Mouse (Mus musculus) CH12.LX (cell line): ENCODE measurements around the gene Ift43. TPM values are rescaled to one million over a fixed set of nuclear protein-coding genes. Genes with fewer than 3 reads are reported as not detected.

Source experiments
- DNase-seq: peaks from one replicate; pipeline ENCODE4 v3.0.0-alpha.2; 2013; ENCODE audit errors: extremely low read depth
- H3K27ac ChIP-seq: 2 replicates; pipeline ENCODE4 v1.5.1; 2012; ENCODE audit warnings: low read depth, mild to moderate bottlenecking, control low read depth, moderate library complexity; ENCODE audit not compliant: insufficient read depth
- H3K27me3 ChIP-seq: replicated peaks from 2 replicates; pipeline ENCODE3; 2012; ENCODE audit warnings: inconsistent platforms
- H3K36me3 ChIP-seq, 2 experiments: replicated peaks in 1 of 2; 2 replicates each; pipeline versions ENCODE3 to v1.6.1; 2012; ENCODE audit warnings: inconsistent platforms in 1 of 2, low read length in 1 of 2, mild to moderate bottlenecking in 1 of 2, mixed read lengths in 1 of 2, moderate library complexity in 1 of 2; ENCODE audit not compliant: control insufficient read depth in 1 of 2, insufficient read depth in 1 of 2
- H3K4me1 ChIP-seq, 2 experiments: 2 replicates each; pipeline ENCODE4 v1.6.1; 2012; ENCODE audit warnings: inconsistent platforms in 1 of 2, moderate library complexity in 1 of 2; ENCODE audit not compliant: insufficient read depth in 2 of 2, control insufficient read depth in 1 of 2
- H3K4me2 ChIP-seq: 2 replicates; pipeline ENCODE4 v1.6.1; 2012; ENCODE audit warnings: low read depth, mild to moderate bottlenecking, control low read depth; ENCODE audit not compliant: poor library complexity, insufficient read depth, severe bottlenecking
- H3K4me3 ChIP-seq, 3 experiments: fragments of 150-350 bp in 1 of 3; sonication (generic) in 1 of 3; replicated peaks in 1 of 3; 2 replicates each; pipeline versions ENCODE3 to v1.5.1; 2011 to 2012; ENCODE audit warnings: low read depth in 2 of 3, low read length in 2 of 3, mild to moderate bottlenecking in 2 of 3, moderate library complexity in 2 of 3, control low read depth in 1 of 3, improper control_type of control experiment in 1 of 3, inconsistent platforms in 1 of 3, mixed read lengths in 1 of 3; ENCODE audit not compliant: poor library complexity in 1 of 3
- H3K79me2 ChIP-seq: replicated peaks from 2 replicates; pipeline ENCODE4 v1.6.1; 2012; ENCODE audit warnings: mild to moderate bottlenecking, moderate library complexity; ENCODE audit not compliant: control insufficient read depth, poor library complexity, insufficient read depth, severe bottlenecking; ENCODE audit errors: extremely low read depth
- H3K9ac ChIP-seq: 2 replicates; pipeline ENCODE4 v1.6.1; 2012; ENCODE audit warnings: low read depth, mild to moderate bottlenecking, control low read depth, moderate library complexity; ENCODE audit not compliant: insufficient read depth
- H3K9me3 ChIP-seq: replicated peaks from 2 replicates; pipeline ENCODE3; 2012; ENCODE audit warnings: low read length, inconsistent platforms, mixed read lengths
- CHD1 ChIP-seq: IDR thresholded peaks from 2 replicates; pipeline ENCODE4 v1.6.1; 2012; ENCODE audit warnings: low read depth, low read length, improper control_type of control experiment, inconsistent platforms
- CHD2 ChIP-seq: IDR thresholded peaks from 2 replicates; pipeline ENCODE4 v1.6.1; 2011; ENCODE audit warnings: low read length, improper control_type of control experiment
- CTCF ChIP-seq, 2 experiments: IDR thresholded peaks in 1 of 2; conservative IDR thresholded peaks in 1 of 2; 2 replicates each; pipeline ENCODE4 v1.5.1; 2011 to 2012; ENCODE audit warnings: low read depth in 2 of 2, low read length in 2 of 2, improper control_type of control experiment in 1 of 2, inconsistent platforms in 1 of 2, mild to moderate bottlenecking in 1 of 2, moderate library complexity in 1 of 2
- ELF1 ChIP-seq: IDR thresholded peaks from 2 replicates; pipeline ENCODE4 v1.6.1; 2014; ENCODE audit warnings: low read depth, mild to moderate bottlenecking, inconsistent platforms, low read length, improper control_type of control experiment
- ETS1 ChIP-seq: conservative IDR thresholded peaks from 2 replicates; pipeline ENCODE4 v1.6.1; 2012; ENCODE audit warnings: low read depth, mild to moderate bottlenecking, inconsistent platforms, low read length, improper control_type of control experiment, moderate library complexity
- GABPA ChIP-seq: IDR thresholded peaks from 2 replicates; pipeline ENCODE4 v1.6.1; 2012; ENCODE audit warnings: low read depth, low read length, improper control_type of control experiment, inconsistent platforms; ENCODE audit not compliant: insufficient replicate concordance
- JUN ChIP-seq: IDR thresholded peaks from 2 replicates; pipeline ENCODE4 v1.6.1; 2011; ENCODE audit warnings: low read depth, mild to moderate bottlenecking, low read length, improper control_type of control experiment, moderate library complexity; ENCODE audit not compliant: insufficient read depth
- KAT2A ChIP-seq: IDR thresholded peaks from 2 replicates; pipeline ENCODE4 v1.6.1; 2012; ENCODE audit warnings: low read length, improper control_type of control experiment, inconsistent platforms; ENCODE audit not compliant: insufficient replicate concordance
- MAFK ChIP-seq: IDR thresholded peaks from 2 replicates; pipeline ENCODE4 v1.6.1; 2011; ENCODE audit warnings: low read length, improper control_type of control experiment; ENCODE audit not compliant: insufficient replicate concordance
- MAX ChIP-seq: IDR thresholded peaks from 2 replicates; pipeline ENCODE4 v1.6.1; 2011; ENCODE audit warnings: low read length, improper control_type of control experiment
- MXI1 ChIP-seq: IDR thresholded peaks from 2 replicates; pipeline ENCODE4 v1.6.1; 2011; ENCODE audit warnings: mild to moderate bottlenecking, low read depth, low read length, improper control_type of control experiment
- MYC ChIP-seq: IDR thresholded peaks from 2 replicates; pipeline ENCODE4 v1.6.1; 2011; ENCODE audit warnings: low read depth, mild to moderate bottlenecking, improper control_type of control experiment, low read length
- NELFE ChIP-seq: IDR thresholded peaks from 2 replicates; pipeline ENCODE4 v1.6.1; 2011; ENCODE audit warnings: low read depth, low read length, improper control_type of control experiment
- POLR2A ChIP-seq: IDR thresholded peaks from 2 replicates; pipeline ENCODE4 v1.6.1; 2011; ENCODE audit warnings: low read depth, mild to moderate bottlenecking, improper control_type of control experiment, low read length
- RAD21 ChIP-seq: IDR thresholded peaks from 2 replicates; pipeline ENCODE4 v1.6.1; 2011; ENCODE audit warnings: low read depth, mild to moderate bottlenecking, low read length, improper control_type of control experiment, moderate library complexity
- SMC3 ChIP-seq: IDR thresholded peaks from 2 replicates; pipeline ENCODE4 v1.6.1; 2011; ENCODE audit warnings: low read depth, low read length, improper control_type of control experiment
- TBP ChIP-seq: conservative IDR thresholded peaks from 2 replicates; pipeline ENCODE4 v1.6.1; 2011; ENCODE audit warnings: low read depth, low read length, improper control_type of control experiment
- USF1 ChIP-seq: IDR thresholded peaks from 2 replicates; pipeline ENCODE4 v1.6.1; 2014; ENCODE audit warnings: low read depth, mild to moderate bottlenecking, inconsistent platforms, low read length, improper control_type of control experiment
- USF2 ChIP-seq: conservative IDR thresholded peaks from 2 replicates; pipeline ENCODE4 v1.6.1; 2011; ENCODE audit warnings: low read depth, low read length, improper control_type of control experiment
- ZC3H11A ChIP-seq: IDR thresholded peaks from 2 replicates; pipeline ENCODE4 v1.6.1; 2012; ENCODE audit warnings: low read depth, mild to moderate bottlenecking, inconsistent platforms, low read length, improper control_type of control experiment
- ZKSCAN1 ChIP-seq: IDR thresholded peaks from 2 replicates; pipeline ENCODE4 v1.6.1; 2012; ENCODE audit warnings: low read depth, inconsistent platforms, low read length, improper control_type of control experiment, borderline replicate concordance
- ZMIZ1 ChIP-seq: IDR thresholded peaks from 2 replicates; pipeline ENCODE4 v1.6.1; 2012; ENCODE audit warnings: low read depth, mild to moderate bottlenecking, inconsistent platforms, low read length, improper control_type of control experiment
- dilution Hi-C: fragments of 300-500 bp; cut with MboI; formaldehyde crosslinking; loops from 2 replicates; pipeline ENCODE4 v1.14.3; 2020; ENCODE audit warnings: low sequenced_read_pairs; ENCODE audit not compliant: extremely low pct_unique_long_range_greater_than_20kb, extremely low pct_ligation_motif_present
- in situ Hi-C: fragments of 300-500 bp; cut with MboI; formaldehyde crosslinking; loops from 3 replicates; pipeline ENCODE4 v1.14.3; 2019; ENCODE audit warnings: low sequenced_read_pairs, low pct_ligation_motif_present, low pct_unique_long_range_greater_than_20kb, mixed read lengths
- polyA plus RNA-seq: library from polyadenylated mRNA; unstranded; fragments of >175 nt; gene quantifications from 2 replicates; pipeline ENCODE4 v1.2.1, GENCODE M21; 2012; ENCODE audit warnings: low read depth; ENCODE audit not compliant: insufficient read length
- total RNA-seq, 2 experiments: library from RNA; depleted of rRNA; stranded (reverse); fragments of 300-350 nt in 1 of 2; fragments of >200 nt in 1 of 2; gene quantifications; 2 replicates each; pipeline ENCODE4 v1.2.3; 2012 to 2014

Ift43 gene
- total and polyA plus RNA-seq, 3 experiments, result 2.0 to 8.6 (median 2.8) TPM

GRCm38 (mm10) chr12:86155176-86155575 lies 72.8 kb downstream of the Ift43 start:
- no peak for DNase-seq
- no peak overlapping the region for H3K4me2 ChIP-seq
- in situ Hi-C loops, result no loop called here
- no peaks in the 10 kb centered on the region for H3K4me1 ChIP-seq
- H3K9me3 ChIP-seq, result peaks cover under 1% of the 10 kb centered on the region
- dilution Hi-C loops, result no loop called here
- no peak overlapping the region for H3K9ac ChIP-seq
- no peak overlapping the region for H3K4me3 ChIP-seq
- H3K79me2 ChIP-seq, result no peaks in the 10 kb centered on the region
- no peaks in the 10 kb centered on the region for H3K36me3 ChIP-seq
- no peak for TF ChIP-seq NELFE
- TF ChIP-seq MYC, result no peak
- no peak for TF ChIP-seq TBP
- no peak for TF ChIP-seq USF2
- TF ChIP-seq ETS1, result no peak
- H3K27ac ChIP-seq, result no peak overlapping the region
- H3K27me3 ChIP-seq, result no peaks in the 10 kb centered on the region

DNA sequence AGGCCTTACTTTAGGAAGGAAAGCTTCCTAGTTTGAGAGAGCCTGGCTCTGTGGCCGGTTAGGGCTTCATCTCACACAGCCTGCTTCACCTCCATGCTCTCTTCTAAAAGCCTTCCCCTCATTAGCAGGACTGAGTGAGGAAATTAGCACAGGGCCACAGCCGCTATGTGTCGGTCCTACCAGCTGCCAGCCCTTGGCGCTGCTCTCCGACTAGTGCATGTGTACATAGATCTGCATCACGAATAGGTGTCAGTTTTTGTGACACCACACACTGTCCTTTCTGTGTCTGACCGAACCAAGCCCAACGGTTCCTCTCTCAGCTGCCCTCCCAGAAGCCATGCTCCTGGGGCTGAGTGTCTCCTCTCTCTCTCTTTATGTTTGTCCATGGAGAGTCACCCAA lies 74.8 kb downstream of the Ift43 start:
- dilution Hi-C loops, result no loop called here
- no peak for DNase-seq
- in situ Hi-C loops, result no loop called here
- Histone ChIP-seq H3K27me3 (no peaks in the 10 kb centered on the region), H3K4me1 (no peaks in the 10 kb centered on the region), H3K4me3 (no peak overlapping the region), H3K9me3 (peaks cover 9% of the 10 kb centered on the region), H3K79me2 (no peaks in the 10 kb centered on the region), H3K27ac (no peak overlapping the region), H3K9ac (no peak overlapping the region), H3K4me2 (no peak overlapping the region), H3K36me3 (no peaks in the 10 kb centered on the region)
- TF ChIP-seq MAFK, result no peak
- no peak for TF ChIP-seq CTCF (conservative IDR thresholded peaks at IDR 0.05 in 1 of 2, IDR thresholded peaks at IDR 0.05 in 1 of 2; ENCODE audit: low read depth in 2 of 2, low read length in 2 of 2)
- no peak for TF ChIP-seq MYC
- no peak for TF ChIP-seq CHD1
- no peak for TF ChIP-seq MXI1
- no peak for TF ChIP-seq SMC3
- no peak for TF ChIP-seq RAD21
- no peak for TF ChIP-seq ZKSCAN1
- TF ChIP-seq ELF1, result no peak
- no peak for TF ChIP-seq USF1
- TF ChIP-seq CHD2, result no peak
- TF ChIP-seq KAT2A, result no peak
- TF ChIP-seq JUN, result no peak
- no peak for TF ChIP-seq ZC3H11A
- TF ChIP-seq TBP, result no peak
- TF ChIP-seq POLR2A, result no peak
- no peak for TF ChIP-seq GABPA
- TF ChIP-seq MAX, result no peak
- no peak for TF ChIP-seq ZMIZ1
